Mouse (Mus musculus) hindbrain, embryonic 16.5 days (tissue): ENCODE results near the gene Bbs9. TPM values are rescaled to one million over a fixed set of nuclear protein-coding genes. Genes with fewer than 3 reads are reported as not detected.

ENCODE experiments used
- ATAC-seq: fragments of 200-750 bp; cut with Nextera tagmentation; 2 replicates; pipeline ENCODE4 v1.8.0; 2017; ENCODE audit warnings: moderate TSS enrichment, moderate library complexity
- H3K27ac ChIP-seq: fragments of 300-500 bp; sonication (generic); 2 replicates; pipeline ENCODE4 v1.5.1; 2014; ENCODE audit warnings: low read depth, mild to moderate bottlenecking, control low read depth, low read length, moderate library complexity
- H3K27me3 ChIP-seq: fragments of 300-500 bp; sonication (generic); replicated peaks from 2 replicates; pipeline ENCODE4 v1.6.1; 2014; ENCODE audit warnings: low read length; ENCODE audit not compliant: control insufficient read depth, insufficient read depth
- H3K36me3 ChIP-seq: fragments of 300-500 bp; sonication (generic); 2 replicates; pipeline ENCODE4 v1.6.1; 2014; ENCODE audit warnings: mild to moderate bottlenecking, low read length, moderate library complexity, mixed read lengths; ENCODE audit not compliant: control insufficient read depth, insufficient read depth
- H3K4me1 ChIP-seq: fragments of 300-500 bp; sonication (generic); 2 replicates; pipeline ENCODE4 v1.6.1; 2014; ENCODE audit warnings: low read depth, low read length; ENCODE audit not compliant: control insufficient read depth, insufficient read depth
- H3K4me2 ChIP-seq: fragments of 300-500 bp; sonication (generic); 2 replicates; pipeline ENCODE4 v1.6.1; 2014; ENCODE audit warnings: mild to moderate bottlenecking, low read length, control low read depth, moderate library complexity
- H3K4me3 ChIP-seq: fragments of 300-500 bp; sonication (generic); 2 replicates; pipeline ENCODE4 v1.5.1; 2014; ENCODE audit warnings: mild to moderate bottlenecking, low read length, control low read depth, moderate library complexity
- H3K9ac ChIP-seq: fragments of 300-500 bp; sonication (generic); 2 replicates; pipeline ENCODE4 v1.6.1; 2014; ENCODE audit warnings: low read depth, mild to moderate bottlenecking, control low read depth, low read length, moderate library complexity
- H3K9me3 ChIP-seq: fragments of 300-500 bp; sonication (generic); 2 replicates; pipeline ENCODE4 v1.6.1; 2014; ENCODE audit warnings: mild to moderate bottlenecking, low read length, moderate library complexity; ENCODE audit not compliant: control insufficient read depth
- WGBS: fragments of 180-500 bp; shearing (Covaris S2); extraction: QIAGEN DNeasy Blood & Tissue Kit; methylation state at CpG from one replicate; pipeline ENCODE4 v1.1.7; 2014; 5-methylcytosine and 5-hydroxymethylcytosine counted together
- polyA plus RNA-seq: library from polyadenylated mRNA; unstranded; fragments of >200 nt; fragmentation: Nextera tagmentation; extraction: Ambion mirVana; gene quantifications from 2 replicates; pipeline ENCODE4 v1.2.1, GENCODE M21; 2015

Gene Bbs9
- polyA plus RNA-seq, 1 experiment from 2014 or later, result 18.3 TPM

- 91% methylated on average over 4 of the region's 4 CpGs for WGBS
- no peaks in the 10 kb centered on the region for H3K27me3 ChIP-seq
- ATAC-seq, result no peak
- no peaks in the 10 kb centered on the region for H3K4me1 ChIP-seq
- H3K4me3 ChIP-seq, result no peak overlapping the region
- H3K9ac ChIP-seq, result no peak overlapping the region
- H3K36me3 ChIP-seq, result no peaks in the 10 kb centered on the region
- H3K4me2 ChIP-seq, result no peak overlapping the region
- no peaks in the 10 kb centered on the region for H3K9me3 ChIP-seq
- no peak overlapping the region for H3K27ac ChIP-seq
Measured at GRCm38 (mm10) chr9:22717583-22717982, 242.1 kb downstream of the Bbs9 start.

- Histone ChIP-seq H3K27ac (no peak overlapping the region), H3K4me2 (no peak overlapping the region), H3K9ac (no peak overlapping the region), H3K4me1 (no peaks in the 10 kb centered on the region), H3K4me3 (no peak overlapping the region), H3K36me3 (no peaks in the 10 kb centered on the region), H3K9me3 (no peaks in the 10 kb centered on the region), H3K27me3 (no peaks in the 10 kb centered on the region)
- no peak for ATAC-seq
- WGBS, result 86% methylated on average over 8 of the region's 8 CpGs
Measured at GRCm38 (mm10) chr9:22718174-22718823, 242.8 kb downstream of the Bbs9 start.

- WGBS, result 61% methylated on average over 1 of the region's 1 CpGs
- H3K27ac ChIP-seq, result no peak overlapping the region
Measured at GRCm38 (mm10) chr9:22732646-22733045, 257.1 kb downstream of the Bbs9 start.

GRCm38 (mm10) chr9:22734954-22735353 lies 259.4 kb downstream of the Bbs9 start:
- Histone ChIP-seq H3K27me3 (no peaks in the 10 kb centered on the region), H3K4me2 (no peak overlapping the region), H3K27ac (no peak overlapping the region), H3K4me1 (no peaks in the 10 kb centered on the region), H3K9ac (no peak overlapping the region), H3K36me3 (no peaks in the 10 kb centered on the region), H3K9me3 (no peaks in the 10 kb centered on the region), H3K4me3 (no peak overlapping the region)
- 63% methylated on average over 8 of the region's 8 CpGs for WGBS
- ATAC-seq, result no peak

More at GRCm38 (mm10) chr9:22732646-22733045, 257.1 kb downstream of the Bbs9 start:
- Histone ChIP-seq H3K4me2 (no peak overlapping the region), H3K9me3 (no peaks in the 10 kb centered on the region), H3K27me3 (no peaks in the 10 kb centered on the region), H3K4me3 (no peak overlapping the region), H3K9ac (no peak overlapping the region), H3K36me3 (no peaks in the 10 kb centered on the region), H3K4me1 (no peaks in the 10 kb centered on the region)
- no peak for ATAC-seq

- no peak overlapping the region for H3K4me2 ChIP-seq
- no peak; the same call in 1 of the 2 replicates for ATAC-seq
- 25% methylated on average over 8 of the region's 8 CpGs for WGBS
Measured at GRCm38 (mm10) chr9:22735385-22735784, 259.9 kb downstream of the Bbs9 start.

GRCm38 (mm10) chr9:22737893-22738292 lies 262.4 kb downstream of the Bbs9 start:
- H3K9ac ChIP-seq, result no peak overlapping the region
- no peaks in the 10 kb centered on the region for H3K27me3 ChIP-seq
- ATAC-seq, result no peak
- H3K9me3 ChIP-seq, result no peaks in the 10 kb centered on the region
- no peak overlapping the region for H3K27ac ChIP-seq
- WGBS, result 83% methylated on average over 6 of the region's 6 CpGs
- no peaks in the 10 kb centered on the region for H3K4me1 ChIP-seq
- H3K4me2 ChIP-seq, result no peak overlapping the region
- no peaks in the 10 kb centered on the region for H3K36me3 ChIP-seq
- no peak overlapping the region for H3K4me3 ChIP-seq

More at GRCm38 (mm10) chr9:22735385-22735784, 259.9 kb downstream of the Bbs9 start:
- Histone ChIP-seq H3K27ac (no peak overlapping the region), H3K4me3 (no peak overlapping the region), H3K36me3 (no peaks in the 10 kb centered on the region), H3K9me3 (no peaks in the 10 kb centered on the region), H3K9ac (no peak overlapping the region), H3K4me1 (no peaks in the 10 kb centered on the region), H3K27me3 (no peaks in the 10 kb centered on the region)

DNA sequence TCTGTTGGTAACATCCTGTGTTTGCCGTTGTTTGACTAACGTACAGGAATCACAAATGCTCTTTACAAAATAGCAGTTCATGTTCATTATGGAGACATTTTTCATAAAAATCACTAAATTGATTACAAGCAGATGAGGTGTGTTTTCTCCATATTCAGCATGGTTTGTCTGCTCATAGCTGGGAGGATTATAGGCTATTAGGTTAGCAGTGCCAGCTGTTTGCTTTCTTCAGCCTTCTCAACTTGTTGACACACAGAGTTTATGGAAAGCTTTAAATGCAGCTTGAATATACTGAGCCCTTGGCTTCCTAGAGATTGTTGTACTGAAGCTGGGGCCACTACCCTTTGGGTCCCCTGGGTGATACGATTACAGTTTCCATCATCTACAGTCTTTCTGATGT lies 263.3 kb downstream of the Bbs9 start:
- H3K27ac ChIP-seq, result no peak overlapping the region
- no peaks in the 10 kb centered on the region for H3K4me1 ChIP-seq
- H3K36me3 ChIP-seq, result no peaks in the 10 kb centered on the region
- H3K9ac ChIP-seq, result no peak overlapping the region
- WGBS, result 83% methylated on average over 3 of the region's 3 CpGs
- no peak for ATAC-seq
- no peaks in the 10 kb centered on the region for H3K27me3 ChIP-seq
- H3K4me2 ChIP-seq, result no peak overlapping the region
- H3K9me3 ChIP-seq, result no peaks in the 10 kb centered on the region
- H3K4me3 ChIP-seq, result no peak overlapping the region

- Histone ChIP-seq H3K27ac (no peak overlapping the region), H3K9me3 (no peaks in the 10 kb centered on the region), H3K9ac (no peak overlapping the region), H3K4me1 (no peaks in the 10 kb centered on the region), H3K27me3 (no peaks in the 10 kb centered on the region), H3K36me3 (no peaks in the 10 kb centered on the region), H3K4me2 (no peak overlapping the region), H3K4me3 (no peak overlapping the region)
- WGBS, result 100% methylated on average over 1 of the region's 1 CpGs
- no peak for ATAC-seq
Measured at GRCm38 (mm10) chr9:22741967-22742366, 266.5 kb downstream of the Bbs9 start.

GRCm38 (mm10) chr9:22748617-22749016 lies 273.1 kb downstream of the Bbs9 start:
- no peaks in the 10 kb centered on the region for H3K4me1 ChIP-seq
- no peak overlapping the region for H3K27ac ChIP-seq
- no peak overlapping the region for H3K4me2 ChIP-seq
- H3K27me3 ChIP-seq, result no peaks in the 10 kb centered on the region
- no peak for ATAC-seq
- H3K36me3 ChIP-seq, result no peaks in the 10 kb centered on the region
- H3K4me3 ChIP-seq, result no peak overlapping the region
- no peaks in the 10 kb centered on the region for H3K9me3 ChIP-seq
- WGBS, result 79% methylated on average over 2 of the region's 2 CpGs
- no peak overlapping the region for H3K9ac ChIP-seq
